Mouse (Mus musculus) midbrain, embryonic 13.5 days (tissue): ENCODE data around the gene Myog. TPM values are rescaled to one million over a fixed set of nuclear protein-coding genes. Genes with fewer than 3 reads are reported as not detected.

Source experiments
- ATAC-seq: fragments of 200-750 bp; cut with Nextera tagmentation; 2 replicates; pipeline ENCODE4 v1.8.0; 2017; ENCODE audit warnings: mild to moderate bottlenecking, moderate TSS enrichment, moderate library complexity
- H3K27ac ChIP-seq: fragments of 300-500 bp; sonication (generic); 2 replicates; pipeline ENCODE4 v1.5.1; 2015; ENCODE audit warnings: inconsistent platforms, mild to moderate bottlenecking, moderate library complexity
- H3K27me3 ChIP-seq: fragments of 300-500 bp; sonication (generic); 2 replicates; pipeline ENCODE4 v1.6.1; 2015; ENCODE audit warnings: mild to moderate bottlenecking, inconsistent platforms
- H3K36me3 ChIP-seq: fragments of 300-500 bp; sonication (generic); 2 replicates; pipeline ENCODE4 v1.6.1; 2015; ENCODE audit warnings: mild to moderate bottlenecking, inconsistent platforms
- H3K4me1 ChIP-seq: fragments of 300-500 bp; sonication (generic); replicated peaks from 2 replicates; pipeline ENCODE4 v1.6.1; 2015; ENCODE audit warnings: inconsistent platforms
- H3K4me2 ChIP-seq: fragments of 300-500 bp; sonication (generic); replicated peaks from 2 replicates; pipeline ENCODE4 v1.6.1; 2015; ENCODE audit warnings: moderate library complexity, mild to moderate bottlenecking, inconsistent platforms
- H3K4me3 ChIP-seq: fragments of 300-500 bp; sonication (generic); replicated peaks from 2 replicates; pipeline ENCODE4 v1.5.1; 2015; ENCODE audit warnings: mild to moderate bottlenecking, inconsistent platforms
- H3K9ac ChIP-seq: fragments of 300-500 bp; sonication (generic); replicated peaks from 2 replicates; pipeline ENCODE4 v1.6.1; 2015; ENCODE audit warnings: mild to moderate bottlenecking, inconsistent platforms
- H3K9me3 ChIP-seq: fragments of 300-500 bp; sonication (generic); 2 replicates; pipeline ENCODE4 v1.6.1; 2016; ENCODE audit warnings: mild to moderate bottlenecking, inconsistent platforms
- WGBS: fragments of 180-500 bp; shearing (Covaris S2); methylation state at CpG from one replicate; pipeline ENCODE4 v1.1.7; 2015; 5-methylcytosine and 5-hydroxymethylcytosine counted together
- polyA plus RNA-seq: library from polyadenylated mRNA; unstranded; fragments of >200 nt; fragmentation: Nextera tagmentation; extraction: Ambion mirVana; gene quantifications from 2 replicates; pipeline ENCODE4 v1.2.1, GENCODE M21; 2015

Myog gene
- polyA plus RNA-seq, 1 experiment from 2014 or later, result not detected

DNA sequence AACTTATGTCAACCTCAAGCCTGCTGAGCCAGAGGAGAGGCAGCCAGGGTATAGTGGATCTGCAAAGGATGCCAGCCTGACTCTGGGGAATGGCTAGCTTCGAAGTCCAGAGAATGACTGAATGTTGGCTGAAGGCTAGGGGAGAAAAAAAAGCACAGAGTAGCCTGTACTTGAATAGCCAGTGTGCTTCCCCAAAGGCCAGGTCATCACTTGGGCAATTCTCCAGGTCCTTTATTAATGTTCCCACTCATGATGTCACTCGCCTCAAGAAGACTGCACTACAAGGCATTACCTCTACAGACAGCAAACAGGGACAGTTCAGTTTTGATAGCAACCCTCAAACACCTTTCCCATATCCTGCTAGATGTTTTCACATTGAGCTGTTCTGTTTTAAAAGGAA, 20.5 kb downstream of the Myog start:
- no peak overlapping the region for H3K4me2 ChIP-seq
- no peak for ATAC-seq
- H3K4me3 ChIP-seq, result no peak overlapping the region
- WGBS, result 90% methylated on average over 2 of the region's 2 CpGs
- no peak overlapping the region for H3K27ac ChIP-seq
- H3K4me1 ChIP-seq, result peaks cover 8% of the 10 kb centered on the region; the same call in 1 of the 2 replicates
- H3K27me3 ChIP-seq, result no peaks in the 10 kb centered on the region
- H3K36me3 ChIP-seq, result no peaks in the 10 kb centered on the region
- H3K9me3 ChIP-seq, result no peaks in the 10 kb centered on the region
- H3K9ac ChIP-seq, result no peak overlapping the region

- H3K4me3 ChIP-seq, result no peak overlapping the region
- 90% methylated on average over 3 of the region's 3 CpGs for WGBS
Observed at GRCm38 (mm10) chr1:134310729-134311128, 20.9 kb downstream of the Myog start.

DNA sequence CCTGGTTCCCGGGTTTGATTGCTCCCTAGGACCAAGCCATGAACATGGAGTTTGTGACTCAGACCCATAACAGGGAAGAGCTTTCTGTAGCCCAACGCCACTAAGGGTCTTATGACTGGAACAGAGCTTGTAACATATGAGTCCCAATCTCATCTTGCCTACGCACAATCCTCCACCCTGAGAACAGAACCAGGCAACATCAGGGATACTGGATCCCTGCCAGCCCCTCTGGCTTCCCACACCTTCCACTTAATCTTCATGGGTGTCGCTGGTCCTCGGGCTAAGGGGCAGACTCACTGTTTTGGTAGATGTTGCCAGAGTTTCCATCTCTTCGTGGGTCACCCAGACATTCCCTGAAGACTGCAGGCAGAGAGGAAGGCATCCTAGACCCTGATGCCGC, 22.0 kb downstream of the Myog start:
- Histone ChIP-seq H3K4me1 (0 out of 2 replicates have a peak, but pooled peaks cover 3% of the 10 kb centered on the region), H3K4me2 (no peak overlapping the region), H3K36me3 (no peaks in the 10 kb centered on the region), H3K27me3 (no peaks in the 10 kb centered on the region), H3K9me3 (no peaks in the 10 kb centered on the region), H3K27ac (no peak overlapping the region), H3K4me3 (no peak overlapping the region), H3K9ac (no peak overlapping the region)
- WGBS, result 91% methylated on average over 7 of the region's 7 CpGs
- no peak for ATAC-seq

More at GRCm38 (mm10) chr1:134310729-134311128, 20.9 kb downstream of the Myog start:
- Histone ChIP-seq H3K27ac (no peak overlapping the region), H3K36me3 (no peaks in the 10 kb centered on the region), H3K27me3 (no peaks in the 10 kb centered on the region), H3K9ac (no peak overlapping the region), H3K9me3 (no peaks in the 10 kb centered on the region), H3K4me2 (no peak overlapping the region), H3K4me1 (peaks cover 6% of the 10 kb centered on the region; the same call in 1 of the 2 replicates)
- no peak for ATAC-seq

DNA sequence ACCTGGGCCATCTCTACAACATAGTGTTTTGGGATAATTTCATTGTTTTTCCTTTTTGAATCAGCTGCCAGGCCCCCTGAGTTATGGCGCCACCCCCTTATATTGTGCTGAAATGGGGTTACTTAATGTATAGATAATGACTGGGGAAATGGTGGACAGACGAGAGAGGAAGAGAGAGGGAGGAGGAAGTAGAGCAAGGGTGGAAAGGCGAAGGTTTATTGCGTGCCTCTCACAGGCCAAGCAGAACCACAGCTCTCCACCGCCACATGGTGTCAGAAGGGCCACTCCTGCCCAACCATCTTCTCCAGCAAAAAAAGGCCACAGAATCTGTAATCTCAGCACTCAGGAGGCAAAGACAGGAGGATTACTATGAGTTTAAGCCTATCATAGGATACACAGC, 25.4 kb downstream of the Myog start:
- Histone ChIP-seq H3K4me3 (no peak overlapping the region), H3K9me3 (no peaks in the 10 kb centered on the region), H3K27me3 (no peaks in the 10 kb centered on the region), H3K4me1 (0 out of 2 replicates have a peak, but pooled peaks cover 6% of the 10 kb centered on the region), H3K27ac (no peak overlapping the region), H3K4me2 (no peak overlapping the region), H3K36me3 (no peaks in the 10 kb centered on the region), H3K9ac (no peak overlapping the region)
- WGBS, result 85% methylated on average over 5 of the region's 5 CpGs
- ATAC-seq, result no peak

DNA sequence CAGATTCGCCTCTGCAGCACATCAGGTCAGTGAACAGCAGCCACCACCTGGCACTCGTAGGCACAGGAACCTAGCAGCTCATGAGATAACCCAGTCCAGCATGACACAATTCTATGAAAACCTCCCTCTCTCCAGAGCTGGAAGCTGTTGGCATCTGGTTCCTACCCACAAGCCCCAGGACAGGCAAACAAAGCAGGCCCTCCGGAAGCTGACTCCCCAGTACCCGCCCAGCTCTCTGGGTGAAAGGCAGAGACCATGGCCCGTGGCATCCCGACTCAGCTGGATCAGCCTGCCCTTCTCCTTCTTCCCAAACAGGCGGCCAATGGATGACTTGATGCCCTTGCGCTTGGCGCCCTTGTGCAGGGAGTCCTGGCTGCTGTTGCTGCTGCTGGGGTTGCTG, 26.6 kb downstream of the Myog start:
- Histone ChIP-seq H3K4me2 (no peak overlapping the region), H3K36me3 (no peaks in the 10 kb centered on the region), H3K27me3 (no peaks in the 10 kb centered on the region), H3K27ac (no peak overlapping the region), H3K9ac (no peak overlapping the region), H3K4me1 (peaks cover 17% of the 10 kb centered on the region), H3K9me3 (no peaks in the 10 kb centered on the region), H3K4me3 (no peak overlapping the region)
- no peak for ATAC-seq
- WGBS, result 91% methylated on average over 9 of the region's 9 CpGs

DNA sequence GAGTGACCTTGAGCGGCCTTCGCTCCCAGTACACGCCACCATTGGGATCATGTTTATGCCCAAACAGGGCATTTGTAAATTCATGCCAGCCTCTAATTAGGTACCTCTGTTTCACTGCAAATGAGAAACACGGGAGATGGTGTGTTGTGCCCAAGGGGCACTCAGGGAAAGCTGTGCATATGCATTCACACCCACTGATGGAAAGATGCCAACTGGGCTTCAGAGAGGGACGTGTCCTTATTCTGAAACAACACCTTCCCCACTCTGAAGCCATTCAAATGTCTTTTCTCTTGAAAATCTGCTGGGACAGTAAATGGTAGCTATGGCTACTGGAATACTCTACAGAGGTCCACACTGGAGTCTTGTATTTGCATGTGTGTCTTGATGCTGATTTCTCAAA, 28.5 kb downstream of the Myog start:
- no peak for ATAC-seq

DNA sequence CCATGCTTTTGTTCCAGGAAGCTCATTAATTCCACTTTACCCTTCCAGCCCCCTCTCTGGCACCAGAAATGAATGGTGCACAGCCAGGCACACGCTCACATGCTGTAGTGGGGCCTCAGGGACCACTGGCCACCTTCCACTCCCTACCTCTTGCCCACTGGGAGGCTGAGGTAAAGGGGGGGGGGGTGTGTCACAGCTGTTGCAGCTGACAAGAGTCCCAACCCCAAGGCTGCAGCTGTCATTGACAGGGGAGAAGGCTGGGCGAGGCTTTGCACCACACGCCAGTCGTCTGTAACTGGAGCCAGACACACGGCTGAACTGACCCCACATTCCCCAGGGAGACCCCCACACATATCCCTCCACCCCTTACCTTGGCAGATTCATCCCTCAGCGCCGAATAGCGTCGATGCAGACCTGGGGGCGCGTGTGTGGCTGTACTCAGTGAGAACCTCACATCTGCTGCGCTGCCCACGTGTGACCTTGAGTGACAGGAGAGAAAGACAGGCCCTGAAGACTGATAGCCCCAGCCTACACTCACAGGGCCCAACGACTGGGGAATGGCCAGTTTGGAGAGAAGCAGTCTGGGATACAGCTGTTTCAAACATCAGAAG, 31.0 kb downstream of the Myog start:
- Histone ChIP-seq H3K27ac (peak overlapping the region; percentile 19), H3K9me3 (no peaks in the 10 kb centered on the region), H3K9ac (0 out of 2 replicates have a peak overlapping the region, but pooled peaks have one; percentile 10), H3K27me3 (no peaks in the 10 kb centered on the region), H3K4me2 (no peak overlapping the region), H3K36me3 (0 out of 2 replicates have a peak, but pooled peaks cover 4% of the 10 kb centered on the region), H3K4me3 (no peak overlapping the region), H3K4me1 (peaks cover 17% of the 10 kb centered on the region)
- peak; percentile 53 for ATAC-seq
- WGBS, result 56% methylated on average over 14 of the region's 14 CpGs

More for the DNA sequence above, 28.5 kb downstream of the Myog start:
- H3K4me3 ChIP-seq, result no peak overlapping the region
- H3K9ac ChIP-seq, result no peak overlapping the region
- H3K36me3 ChIP-seq, result 0 out of 2 replicates have a peak, but pooled peaks cover 4% of the 10 kb centered on the region
- no peaks in the 10 kb centered on the region for H3K27me3 ChIP-seq
- no peak overlapping the region for H3K27ac ChIP-seq
- 85% methylated on average over 5 of the region's 5 CpGs for WGBS
- peaks cover 17% of the 10 kb centered on the region for H3K4me1 ChIP-seq
- H3K9me3 ChIP-seq, result no peaks in the 10 kb centered on the region
- no peak overlapping the region for H3K4me2 ChIP-seq

DNA sequence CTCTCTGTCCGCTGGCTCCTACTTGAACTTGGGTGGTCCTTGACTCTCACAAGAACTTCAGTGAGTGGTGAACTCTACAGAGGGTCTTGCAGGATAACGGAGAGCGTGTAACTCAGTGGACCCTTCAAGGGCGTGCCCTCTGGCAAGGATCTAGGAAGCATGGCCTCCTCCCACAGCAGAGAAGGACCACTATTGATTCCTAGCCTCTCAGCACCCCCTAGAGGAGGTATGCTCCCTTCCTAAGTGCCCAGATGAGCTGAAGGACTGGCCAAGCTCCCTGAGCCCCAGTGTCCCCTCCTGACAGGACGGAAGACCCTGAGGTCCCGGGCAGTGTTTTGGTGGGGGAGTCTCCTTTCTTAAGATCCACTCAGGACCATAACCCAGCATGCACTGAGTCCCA, 32.8 kb downstream of the Myog start:
- Histone ChIP-seq H3K9ac (no peak overlapping the region), H3K4me2 (no peak overlapping the region), H3K27ac (no peak overlapping the region), H3K4me1 (peaks cover 17% of the 10 kb centered on the region), H3K27me3 (no peaks in the 10 kb centered on the region), H3K36me3 (peaks cover 7% of the 10 kb centered on the region; the same call in 1 of the 2 replicates), H3K9me3 (no peaks in the 10 kb centered on the region), H3K4me3 (no peak overlapping the region)
- 82% methylated on average over 6 of the region's 6 CpGs for WGBS
- ATAC-seq, result no peak

GRCm38 (mm10) chr1:134326841-134327346, 37.1 kb downstream of the Myog start:
- no peak overlapping the region for H3K4me2 ChIP-seq
- no peaks in the 10 kb centered on the region for H3K9me3 ChIP-seq
- H3K4me1 ChIP-seq, result no peaks in the 10 kb centered on the region
- WGBS, result 93% methylated on average over 12 of the region's 12 CpGs
- no peak overlapping the region for H3K4me3 ChIP-seq
- no peaks in the 10 kb centered on the region for H3K27me3 ChIP-seq
- H3K27ac ChIP-seq, result no peak overlapping the region
- no peak overlapping the region for H3K9ac ChIP-seq
- H3K36me3 ChIP-seq, result peaks cover 7% of the 10 kb centered on the region; the same call in 1 of the 2 replicates
- no peak; the same call in 1 of the 2 replicates for ATAC-seq

DNA sequence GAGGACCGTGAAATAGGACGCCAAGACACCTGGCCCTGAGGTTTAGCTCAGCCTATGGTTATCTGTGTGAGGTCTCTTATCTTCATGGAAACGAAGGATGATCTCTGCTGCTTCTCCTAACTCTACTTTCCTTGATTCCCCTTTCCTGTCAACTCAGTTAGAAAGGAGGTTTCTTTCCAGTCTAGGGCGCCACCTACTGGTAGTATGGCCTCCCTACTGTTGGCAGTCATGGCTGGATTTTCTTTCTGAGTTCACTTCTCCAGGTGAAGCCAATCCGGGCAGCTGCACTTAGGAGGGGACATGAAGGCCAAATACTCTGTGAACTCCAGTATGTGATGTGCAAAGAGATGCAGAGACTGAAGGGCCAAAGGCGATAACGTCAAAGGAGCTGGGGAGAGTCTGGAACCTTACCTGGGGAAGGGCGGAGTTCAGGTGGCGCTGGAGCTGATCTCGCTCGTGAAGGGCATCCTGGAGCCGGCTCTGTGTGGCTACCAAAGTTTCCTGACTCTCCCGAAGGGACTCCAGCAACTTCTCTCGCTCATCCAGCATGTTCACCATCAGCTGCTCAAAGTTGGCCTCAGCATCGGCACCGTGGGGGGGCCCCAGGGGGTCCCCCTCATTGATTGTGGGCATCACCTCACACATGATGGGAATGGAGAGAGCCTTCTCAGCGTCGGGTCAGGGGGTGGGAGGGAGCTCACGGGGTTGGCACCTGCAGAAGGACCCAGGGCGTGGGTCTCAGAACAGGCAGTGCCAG, 42.3 kb downstream of the Myog start:
- H3K4me2 ChIP-seq, result no peak overlapping the region
- no peaks in the 10 kb centered on the region for H3K9me3 ChIP-seq
- peaks cover 9% of the 10 kb centered on the region; the same call in 1 of the 2 replicates for H3K4me1 ChIP-seq
- WGBS, result 66% methylated on average over 20 of the region's 20 CpGs
- ATAC-seq, result peak; percentile 22
- H3K27me3 ChIP-seq, result no peaks in the 10 kb centered on the region
- no peak overlapping the region for H3K4me3 ChIP-seq
- no peaks in the 10 kb centered on the region for H3K36me3 ChIP-seq
- H3K27ac ChIP-seq, result no peak overlapping the region
- H3K9ac ChIP-seq, result no peak overlapping the region

GRCm38 (mm10) chr1:134332770-134333271, 43.0 kb downstream of the Myog start, which contains the start of gene Ppfia4:
TSS of gene Ppfia4 (minus strand) at chr1:134332928.
- no peaks in the 10 kb centered on the region for H3K9me3 ChIP-seq
- no peaks in the 10 kb centered on the region for H3K27me3 ChIP-seq
- no peaks in the 10 kb centered on the region for H3K36me3 ChIP-seq
- H3K4me2 ChIP-seq, result no peak within 1 kb of the TSS
- H3K9ac ChIP-seq, result no peak within 1 kb of the TSS
- peaks cover 9% of the 10 kb centered on the region; the same call in 1 of the 2 replicates for H3K4me1 ChIP-seq
- no peak within 1 kb of the TSS for H3K4me3 ChIP-seq
- no peak within 1 kb of the TSS for H3K27ac ChIP-seq
- 62% methylated on average over 13 of the region's 13 CpGs for WGBS
- peak; percentile 64 for ATAC-seq
